Mouse (Mus musculus) lung, postnatal 4 days (tissue): ENCODE data around the gene Nfasc.
A peak's percentile ranks its signal among the peaks of the same experiment; 100 is the strongest.

Source experiments
- DNase-seq, 2 experiments: peaks; one replicate each; pipeline ENCODE4 v3.0.0; 2021

The Nfasc gene

GRCm38 (mm10) chr1:132741175-132741997, at the start of gene Nfasc:
Gene Nfasc, minus strand, starts transcription at chr1:132741797.
- DNase-seq: peak; percentile 35 to 43

- DNase-seq: no peak
Observed at GRCm38 (mm10) chr1:132791049-132791448, 49.5 kb upstream of the Nfasc start.

GRCm38 (mm10) chr1:132786866-132787265, 45.3 kb upstream of the Nfasc start:
- no peak for DNase-seq

- DNase-seq: no peak
Observed at GRCm38 (mm10) chr1:132781607-132782445, 40.2 kb upstream of the Nfasc start.

- no peak for DNase-seq
Observed at GRCm38 (mm10) chr1:132780961-132781360, 39.4 kb upstream of the Nfasc start.

GRCm38 (mm10) chr1:132780254-132780653, 38.7 kb upstream of the Nfasc start:
- DNase-seq: no peak

- no peak for DNase-seq
Observed at GRCm38 (mm10) chr1:132774959-132775358, 33.4 kb upstream of the Nfasc start.

GRCm38 (mm10) chr1:132771377-132771776, 29.8 kb upstream of the Nfasc start:
- peak; percentile 31 to 35 for DNase-seq

- no peak for DNase-seq
Observed at GRCm38 (mm10) chr1:132769559-132769958, 28.0 kb upstream of the Nfasc start.

- no peak for DNase-seq
Observed at GRCm38 (mm10) chr1:132767422-132767821, 25.8 kb upstream of the Nfasc start.

- peak in 1 of 2 experiments; percentile 25 for DNase-seq
Observed at GRCm38 (mm10) chr1:132765887-132766651, 24.5 kb upstream of the Nfasc start.

GRCm38 (mm10) chr1:132765222-132765621, 23.6 kb upstream of the Nfasc start:
- no peak for DNase-seq

- DNase-seq: no peak
Observed at GRCm38 (mm10) chr1:132759390-132759789, 17.8 kb upstream of the Nfasc start.

GRCm38 (mm10) chr1:132758656-132759370, 17.2 kb upstream of the Nfasc start:
- DNase-seq: peak; percentile 40 to 48

- DNase-seq: no peak
Observed at GRCm38 (mm10) chr1:132755211-132755610, 13.6 kb upstream of the Nfasc start.

- no peak for DNase-seq
Observed at GRCm38 (mm10) chr1:132749217-132749884, 7.8 kb upstream of the Nfasc start.

GRCm38 (mm10) chr1:132746302-132746701, 4.7 kb upstream of the Nfasc start:
- DNase-seq: no peak

GRCm38 (mm10) chr1:132745636-132746035, 4.0 kb upstream of the Nfasc start:
- no peak for DNase-seq

GRCm38 (mm10) chr1:132739077-132739521, 2.5 kb downstream of the Nfasc start:
- DNase-seq: no peak

GRCm38 (mm10) chr1:132736171-132736570, 5.4 kb downstream of the Nfasc start:
- DNase-seq: no peak

- peak in 1 of 2 experiments; percentile 7 for DNase-seq
Observed at GRCm38 (mm10) chr1:132733873-132734447, 7.6 kb downstream of the Nfasc start.
